Mouse (Mus musculus): Measurements from ENCODE around the gene Cacng8. TPM values are rescaled to one million over a fixed set of nuclear protein-coding genes. Genes with fewer than 3 reads are reported as not detected.
"Not testable (repeated sequence)": the region's sequence is repeated elsewhere in the genome, so short reads cannot be mapped to it uniquely, and the experiment has no call there.

The Cacng8 gene
- polyA plus RNA-seq, 1 experiment = 26.3 TPM

DNA sequence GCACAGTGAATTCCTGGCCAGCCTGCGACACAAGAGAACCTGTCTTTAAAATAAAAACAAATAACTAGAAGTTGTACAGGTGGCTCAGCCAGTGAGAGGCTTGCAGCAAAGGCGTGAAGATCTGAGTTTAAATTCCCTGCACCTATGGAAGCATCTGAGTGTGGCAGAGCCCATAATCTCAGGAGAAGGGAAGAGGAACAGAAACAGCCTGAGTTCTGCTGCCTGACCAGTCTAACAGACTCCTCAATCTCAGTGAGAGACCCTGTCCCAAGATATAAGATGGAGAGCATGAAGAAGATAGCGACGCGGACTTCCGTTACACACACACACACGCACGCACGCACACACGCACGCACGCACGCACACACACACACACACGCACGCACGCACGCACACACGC lies 2.7 kb upstream of the Cacng8 start:
- TF ChIP-seq CTCF (IDR thresholded peaks at IDR 0.05; ENCODE audit: borderline replicate concordance, extremely low read depth, insufficient read depth, insufficient read length) (no peak), POLR2A (IDR thresholded peaks at IDR 0.05; ENCODE audit: borderline replicate concordance, extremely low read depth, insufficient read depth, insufficient read length, poor library complexity, severe bottlenecking) (no peak)
- DNase-seq (ENCODE audit: low read depth) = no peak

DNA sequence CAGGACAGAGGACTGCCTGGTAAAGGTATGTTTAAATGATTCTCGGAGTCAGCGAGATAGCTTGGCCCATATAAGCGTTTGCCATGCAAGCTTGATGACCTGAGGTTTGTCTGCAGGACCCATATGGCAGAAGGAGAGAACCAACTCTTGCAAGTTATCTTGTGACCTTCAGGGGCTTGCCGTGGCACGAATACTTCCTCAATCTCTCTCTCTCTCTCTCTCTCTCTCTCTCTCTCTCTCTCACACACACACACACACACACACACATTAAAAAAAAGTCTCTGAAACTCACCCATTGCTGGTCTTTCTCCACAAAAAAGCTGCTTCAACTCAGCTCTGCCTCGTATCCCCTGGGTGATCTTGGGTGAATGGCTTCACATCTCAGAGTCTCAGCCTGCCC lies 1.6 kb upstream of the Cacng8 start:
- no peak for TF ChIP-seq CTCF (IDR thresholded peaks at IDR 0.05; ENCODE audit: borderline replicate concordance, extremely low read depth, insufficient read depth, insufficient read length)
- TF ChIP-seq POLR2A (IDR thresholded peaks at IDR 0.05; ENCODE audit: borderline replicate concordance, extremely low read depth, insufficient read depth, insufficient read length, poor library complexity, severe bottlenecking) = no peak
- no peak for DNase-seq (ENCODE audit: low read depth)

GRCm38 (mm10) chr7:3389444-3390412 lies 755 bp upstream of the Cacng8 start:
- TF ChIP-seq POLR2A (IDR thresholded peaks at IDR 0.05; ENCODE audit: borderline replicate concordance, extremely low read depth, insufficient read depth, insufficient read length, poor library complexity, severe bottlenecking) (no peak), CTCF (IDR thresholded peaks at IDR 0.05; ENCODE audit: borderline replicate concordance, extremely low read depth, insufficient read depth, insufficient read length) (no peak)
- DNase-seq (ENCODE audit: low read depth) = peak; percentile 90

DNA sequence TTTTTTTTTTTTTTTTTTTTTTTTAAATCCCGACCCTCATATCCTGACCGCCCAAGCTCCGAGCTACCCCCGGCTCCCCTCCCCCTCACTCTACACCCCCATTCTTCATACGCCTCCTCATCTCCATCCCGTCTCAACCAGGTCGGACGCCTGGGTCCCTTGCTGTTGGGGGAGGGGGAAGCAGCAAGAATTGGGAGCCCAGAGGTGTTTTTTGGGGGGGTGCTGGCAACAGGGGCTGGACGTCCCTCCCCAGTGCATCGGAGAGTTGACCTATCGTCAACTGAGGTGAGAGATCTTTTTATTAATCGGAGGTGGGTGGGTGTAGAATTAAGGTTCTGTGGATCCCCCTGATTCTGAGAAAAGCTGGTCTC lies 583 bp downstream of the Cacng8 start:
- no peak for DNase-seq (ENCODE audit: low read depth)
- TF ChIP-seq POLR2A (IDR thresholded peaks at IDR 0.05; ENCODE audit: borderline replicate concordance, extremely low read depth, insufficient read depth, insufficient read length, poor library complexity, severe bottlenecking) = no peak
- TF ChIP-seq CTCF (IDR thresholded peaks at IDR 0.05; ENCODE audit: borderline replicate concordance, extremely low read depth, insufficient read depth, insufficient read length) = no peak

DNA sequence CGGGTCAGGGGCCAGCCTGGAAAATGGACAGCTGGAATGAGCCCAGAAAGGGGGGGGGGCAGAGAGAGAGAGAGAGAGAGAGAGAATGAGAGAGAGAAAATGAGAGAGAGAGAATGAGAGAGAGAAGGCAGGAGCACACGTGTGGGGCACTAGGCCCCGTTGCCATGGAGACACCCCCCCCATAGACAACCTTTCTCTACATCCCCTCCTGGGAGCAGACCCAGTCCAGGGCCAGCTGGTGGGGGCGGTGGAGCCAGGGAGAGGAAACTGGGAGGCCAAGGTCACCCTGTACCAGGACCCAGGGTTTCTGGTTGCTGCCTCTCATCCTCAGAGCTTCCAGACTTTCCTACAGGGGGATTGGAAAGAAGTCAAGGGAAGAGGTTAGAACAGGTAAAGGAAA lies 1.3 kb downstream of the Cacng8 start:
- DNase-seq (ENCODE audit: low read depth) = peak; percentile 55

DNA sequence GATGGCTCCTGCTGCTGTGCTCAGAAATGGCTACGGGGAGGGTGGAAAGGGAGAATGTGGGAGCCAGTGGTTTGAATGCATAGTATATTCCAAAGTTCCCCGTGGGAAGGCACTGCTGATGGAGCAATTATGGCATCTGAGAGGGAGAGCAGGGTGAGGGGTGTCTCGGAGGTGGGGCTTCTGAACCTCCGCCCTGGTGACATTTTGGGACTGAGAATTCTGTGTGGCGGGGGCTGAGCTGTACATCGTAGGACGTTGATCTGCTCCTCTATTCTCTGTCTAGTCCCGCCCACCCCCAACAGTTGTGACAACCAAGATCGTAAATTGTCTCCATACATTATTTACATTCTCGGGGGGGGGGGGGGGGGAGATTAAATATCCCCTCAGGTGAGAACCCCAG lies 6.9 kb downstream of the Cacng8 start:
- no peak for TF ChIP-seq CTCF (IDR thresholded peaks at IDR 0.05; ENCODE audit: borderline replicate concordance, extremely low read depth, insufficient read depth, insufficient read length)
- TF ChIP-seq POLR2A (IDR thresholded peaks at IDR 0.05; ENCODE audit: borderline replicate concordance, extremely low read depth, insufficient read depth, insufficient read length, poor library complexity, severe bottlenecking) = no peak

More for the DNA sequence above, 1.3 kb downstream of the Cacng8 start:
- TF ChIP-seq CTCF (IDR thresholded peaks at IDR 0.05; ENCODE audit: borderline replicate concordance, extremely low read depth, insufficient read depth, insufficient read length) (no peak), POLR2A (IDR thresholded peaks at IDR 0.05; ENCODE audit: borderline replicate concordance, extremely low read depth, insufficient read depth, insufficient read length, poor library complexity, severe bottlenecking) (no peak)

DNA sequence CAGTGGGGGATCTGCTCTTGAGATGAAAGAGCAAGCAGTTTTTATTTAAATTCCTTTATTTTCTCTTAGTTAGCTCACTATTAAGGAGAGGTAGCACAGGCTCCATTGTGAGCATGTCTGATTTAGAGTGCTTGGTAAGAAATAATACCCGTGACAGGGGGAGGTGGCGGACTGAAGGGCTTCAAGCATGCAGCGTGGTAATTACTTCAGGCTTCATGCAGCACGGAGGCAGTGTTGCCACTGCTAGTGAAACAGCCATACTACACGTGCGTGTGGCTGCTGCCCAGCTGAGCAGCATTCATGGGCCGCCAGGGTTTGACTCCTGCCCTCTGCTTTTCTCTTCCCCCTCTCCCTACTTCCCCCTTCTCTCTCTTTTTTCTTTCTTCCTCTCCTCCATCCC lies 7.3 kb downstream of the Cacng8 start:
- DNase-seq (ENCODE audit: low read depth) = peak; percentile 78

More for the DNA sequence above, 6.9 kb downstream of the Cacng8 start:
- DNase-seq (ENCODE audit: low read depth) = no peak

GRCm38 (mm10) chr7:3398363-3398762 lies 7.9 kb downstream of the Cacng8 start:
- not testable (repeated sequence) for DNase-seq (ENCODE audit: low read depth)

More for the DNA sequence above, 7.3 kb downstream of the Cacng8 start:
- no peak for TF ChIP-seq CTCF (IDR thresholded peaks at IDR 0.05; ENCODE audit: borderline replicate concordance, extremely low read depth, insufficient read depth, insufficient read length)
- no peak for TF ChIP-seq POLR2A (IDR thresholded peaks at IDR 0.05; ENCODE audit: borderline replicate concordance, extremely low read depth, insufficient read depth, insufficient read length, poor library complexity, severe bottlenecking)

DNA sequence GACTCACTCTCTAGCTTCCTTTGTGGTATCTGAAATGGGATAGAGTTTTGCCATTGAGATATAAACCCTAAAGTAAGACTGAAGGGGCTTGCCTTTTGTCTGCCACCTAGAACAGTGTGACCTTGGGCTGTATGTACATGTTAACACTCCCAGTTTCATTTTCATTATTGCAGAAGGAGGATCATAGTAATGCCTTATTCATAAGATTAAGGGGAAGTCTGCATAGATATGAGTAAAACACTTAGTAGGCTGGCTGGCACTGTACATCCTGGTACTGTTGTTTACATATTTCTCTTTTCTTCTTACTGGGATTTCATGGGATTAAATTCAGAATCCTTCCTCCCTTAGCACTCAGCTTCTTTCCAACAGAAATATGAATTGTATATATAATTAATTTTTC lies 9.5 kb downstream of the Cacng8 start:
- no peak for DNase-seq (ENCODE audit: low read depth)
- TF ChIP-seq POLR2A (IDR thresholded peaks at IDR 0.05; ENCODE audit: borderline replicate concordance, extremely low read depth, insufficient read depth, insufficient read length, poor library complexity, severe bottlenecking) (no peak), CTCF (IDR thresholded peaks at IDR 0.05; ENCODE audit: borderline replicate concordance, extremely low read depth, insufficient read depth, insufficient read length) (no peak)

DNA sequence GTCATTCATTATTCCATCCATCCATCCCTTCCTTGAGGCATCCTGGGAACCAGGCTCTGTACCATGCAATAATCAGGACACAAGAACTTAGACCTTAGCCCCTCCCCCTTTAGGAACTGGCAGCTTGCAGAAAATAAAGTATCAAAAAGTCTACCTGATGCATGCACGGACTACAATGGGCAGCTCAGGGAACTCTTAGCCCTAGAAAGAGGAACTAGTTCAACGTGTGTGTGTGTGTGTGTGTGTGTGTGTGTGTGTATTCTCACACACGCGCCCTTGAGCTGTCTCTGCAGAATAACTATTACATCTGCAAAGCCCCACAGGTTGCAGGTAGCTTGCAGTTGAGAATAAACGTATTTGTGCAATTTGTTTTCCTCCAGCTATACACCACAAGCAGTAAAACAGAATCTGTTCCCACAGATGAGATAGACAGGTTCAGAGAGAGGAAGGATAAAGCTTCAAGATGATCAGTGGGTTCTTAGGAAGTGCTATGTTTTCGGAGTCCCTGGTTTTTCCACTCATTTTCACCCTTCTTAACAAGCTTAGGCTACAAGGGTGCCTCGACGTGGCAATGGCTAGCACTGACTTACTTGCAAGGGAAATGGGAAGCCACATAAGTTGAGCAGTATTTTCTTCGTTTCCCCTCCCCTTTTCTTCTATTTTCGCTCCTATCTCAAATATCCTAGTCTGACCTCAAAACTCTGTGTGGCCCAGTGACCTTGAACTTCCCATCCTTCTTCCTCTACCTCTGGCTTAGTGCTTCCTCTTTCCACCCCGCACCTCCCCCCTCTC lies 19.4 kb downstream of the Cacng8 start:
- DNase-seq (ENCODE audit: low read depth) = no peak
- TF ChIP-seq POLR2A (IDR thresholded peaks at IDR 0.05; ENCODE audit: borderline replicate concordance, extremely low read depth, insufficient read depth, insufficient read length, poor library complexity, severe bottlenecking) = no peak
- TF ChIP-seq CTCF (IDR thresholded peaks at IDR 0.05; ENCODE audit: borderline replicate concordance, extremely low read depth, insufficient read depth, insufficient read length) = no peak

DNA sequence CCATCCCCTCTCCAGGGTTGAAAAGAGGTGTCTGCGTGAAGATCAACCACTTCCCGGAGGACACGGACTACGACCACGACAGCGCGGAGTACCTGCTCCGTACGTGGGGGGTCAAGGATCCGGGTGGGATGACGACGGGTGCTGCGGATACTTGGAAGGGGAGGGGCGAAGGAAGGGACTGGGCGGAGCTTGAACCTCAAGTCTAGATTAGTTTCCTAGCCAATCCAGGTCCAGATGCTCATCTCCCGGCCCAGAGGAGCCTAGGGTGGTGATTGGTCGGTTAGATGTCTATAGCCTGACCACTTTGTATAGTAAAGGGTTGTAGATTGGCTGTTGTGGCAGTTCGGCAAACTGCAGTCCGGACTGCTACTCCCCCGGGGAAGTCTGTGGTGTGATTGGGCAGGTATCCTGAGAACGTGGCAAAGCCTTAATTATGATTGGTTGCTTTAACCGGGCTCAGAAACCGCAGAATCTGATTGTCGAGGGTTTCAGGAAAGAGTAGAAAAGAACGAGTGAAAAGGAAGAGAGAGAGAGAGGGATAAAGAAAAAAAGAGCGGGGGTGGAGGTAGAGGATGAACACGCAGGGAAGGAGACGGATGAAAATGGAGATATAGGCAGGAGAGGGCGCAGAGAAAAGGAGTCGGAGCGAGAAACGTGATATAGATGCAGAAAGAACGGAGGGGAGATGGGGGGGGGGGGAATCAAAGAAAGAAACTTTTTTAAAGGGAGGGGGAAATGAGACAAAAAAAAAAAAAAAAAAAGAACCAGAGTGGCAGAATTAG lies 20.9 kb downstream of the Cacng8 start:
- peak; percentile 95 for DNase-seq (ENCODE audit: low read depth)
- no peak for TF ChIP-seq POLR2A (IDR thresholded peaks at IDR 0.05; ENCODE audit: borderline replicate concordance, extremely low read depth, insufficient read depth, insufficient read length, poor library complexity, severe bottlenecking)
- no peak for TF ChIP-seq CTCF (IDR thresholded peaks at IDR 0.05; ENCODE audit: borderline replicate concordance, extremely low read depth, insufficient read depth, insufficient read length)

All from brain, embryonic 14.5 days (tissue).